ENCODE assay signal across 27 mouse cellular contexts in the genomic region with DNA sequence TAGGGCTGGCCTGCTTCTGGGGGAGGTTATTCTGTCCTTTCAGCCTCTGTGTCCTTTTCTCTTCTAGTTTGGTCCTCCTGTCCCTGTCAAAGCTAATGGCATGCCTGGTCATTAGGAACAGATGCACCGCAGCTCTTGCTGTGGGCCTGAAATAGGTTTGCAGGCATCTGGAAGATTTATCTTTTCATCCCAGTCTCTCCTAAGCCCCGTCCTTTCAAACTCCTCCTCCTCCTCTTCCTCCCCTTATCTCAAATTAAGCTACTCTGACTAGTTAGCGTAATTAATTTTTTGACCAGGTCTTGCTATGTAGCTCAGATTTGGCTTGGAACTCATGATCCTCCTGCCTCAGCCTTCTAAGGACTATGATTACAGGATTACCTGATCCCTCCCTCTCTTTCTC. TPM values are rescaled to one million over a fixed set of nuclear protein-coding genes. Genes with fewer than 3 reads are reported as not detected.
A peak's percentile ranks its signal among the peaks of the same experiment; 100 is the strongest.
DNase-seq lines count a peak whose midpoint lies in the region; ATAC-seq and TF ChIP-seq lines count a peak whose summit lies in the region.
"Had no signal": no experiment of that assay in that cellular context is flagged by ENCODE, and none has a peak within 500 bp of the region (broad histone marks: within the 10 kb centered on the region; RNA-seq: fewer than 3 reads in every experiment).

No protein-coding gene starts in this region.

- H3K27ac ChIP-seq in liver, embryonic 13.5 days: peak overlapping the region; percentile 93
- H3K27ac ChIP-seq in liver, postnatal 0 days (ENCODE audit: low read depth): no peak overlapping the region
- H3K27ac ChIP-seq: embryonic facial prominence, embryonic 15.5 days; forebrain, embryonic 13.5 days; heart, embryonic 13.5 days; hindbrain, embryonic 15.5 days had no signal

- peak; percentile 73 for ATAC-seq in erythroid progenitor cell, adult 5-6 weeks (replicated peaks; ENCODE audit: low FRiP score, poor library complexity, severe bottlenecking)
- peak; percentile 77 for ATAC-seq in liver, embryonic 13.5 days (ENCODE audit: low read depth)
- ATAC-seq in liver, postnatal 0 days: no peak
- no peak for ATAC-seq in cerebellum, adult (ENCODE audit: insufficient number of reproducible peaks, low FRiP score, low TSS enrichment)
- ATAC-seq: activated CD4-positive, CD25-positive, alpha-beta regulatory T cell, adult 4 months; forebrain, embryonic 13.5 days; forebrain, postnatal 0 days; Patski had no signal

- H3K27me3 ChIP-seq in liver, embryonic 13.5 days: no peaks in the 10 kb centered on the region
- H3K27me3 ChIP-seq in liver, postnatal 0 days (ENCODE audit: insufficient read depth, low read length): no peaks in the 10 kb centered on the region
- H3K27me3 ChIP-seq: embryonic facial prominence, embryonic 15.5 days; heart, embryonic 13.5 days; hindbrain, embryonic 15.5 days; Patski had no signal

- peak; percentile 46 for DNase-seq in c-Kit-negative CD71-positive TER-119-positive erythroid progenitor cells, embryonic 14.5 days (ENCODE audit: low read depth, low spot score)
- no peak for DNase-seq in liver, embryonic 13.5 days
- no peak for DNase-seq in liver, postnatal 0 days
- DNase-seq in heart, postnatal 36 days: no peak
- no peak for DNase-seq in urinary bladder, postnatal 36 days (ENCODE audit: low spot score in 2 of 2)
- DNase-seq in Muller cell, postnatal 12 days (ENCODE audit: inconsistent ontology term): no peak
- DNase-seq: adrenal gland, postnatal 14 days; cerebellum, adult 2 months; cerebellum, postnatal 14 days; embryo, embryonic 11 days; forebrain, postnatal 0 days; gastrocnemius, postnatal 36 days; heart, adult 11 months had no signal

- TF ChIP-seq EP300 in liver, postnatal 0 days (IDR thresholded peaks at IDR 0.05; ENCODE audit: low read depth): no peak

- no peaks in the 10 kb centered on the region for H3K9me3 ChIP-seq in liver, embryonic 13.5 days (replicated peaks)
- no peaks in the 10 kb centered on the region for H3K9me3 ChIP-seq in liver, postnatal 0 days (ENCODE audit: low read length)
- H3K9me3 ChIP-seq: embryonic facial prominence, embryonic 15.5 days; forebrain, embryonic 13.5 days; heart, embryonic 13.5 days; hindbrain, embryonic 15.5 days had no signal

- peaks cover 44% of the 10 kb centered on the region for H3K4me1 ChIP-seq in liver, embryonic 13.5 days (replicated peaks)
- H3K4me1 ChIP-seq in liver, postnatal 0 days (ENCODE audit: insufficient read depth): peaks cover 14% of the 10 kb centered on the region
- H3K4me1 ChIP-seq: embryonic facial prominence, embryonic 15.5 days; heart, embryonic 13.5 days; hindbrain, embryonic 15.5 days had no signal

- peak overlapping the region; percentile 32 for H3K4me3 ChIP-seq in liver, embryonic 13.5 days (replicated peaks)
- no peak overlapping the region for H3K4me3 ChIP-seq in liver, postnatal 0 days (ENCODE audit: low read depth, low read length)
- H3K4me3 ChIP-seq: embryonic facial prominence, embryonic 15.5 days; forebrain, embryonic 13.5 days; heart, embryonic 13.5 days; hindbrain, embryonic 15.5 days had no signal

- intact Hi-C loops in heart, postnatal 36 days (cut with DNase I): no loop called here

- WGBS in liver, embryonic 13.5 days (ENCODE audit: insufficient replicate concordance): 17% methylated on average over 3 of the region's 3 CpGs
- WGBS in liver, postnatal 0 days (ENCODE audit: insufficient replicate concordance): 56% methylated on average over 3 of the region's 3 CpGs

- H3K36me3 ChIP-seq in liver, embryonic 13.5 days: no peaks in the 10 kb centered on the region
- H3K36me3 ChIP-seq in liver, postnatal 0 days (replicated peaks; ENCODE audit: insufficient read depth, low read length): no peaks in the 10 kb centered on the region
- H3K36me3 ChIP-seq: embryonic facial prominence, embryonic 15.5 days; heart, embryonic 13.5 days; hindbrain, embryonic 15.5 days had no signal

- TF ChIP-seq CTCF in liver, postnatal 0 days (IDR thresholded peaks at IDR 0.05; ENCODE audit: low read depth): no peak

- H3K9ac ChIP-seq in liver, embryonic 13.5 days: peak overlapping the region; percentile 66
- no peak overlapping the region for H3K9ac ChIP-seq in liver, postnatal 0 days (replicated peaks)
- H3K9ac ChIP-seq: embryonic facial prominence, embryonic 15.5 days; forebrain, embryonic 13.5 days; forebrain, postnatal 0 days; heart, embryonic 13.5 days; hindbrain, embryonic 15.5 days had no signal

- H3K4me2 ChIP-seq in liver, embryonic 13.5 days: peak overlapping the region; percentile 65
- 0 out of 2 replicates have a peak overlapping the region, but pooled peaks have one; percentile 35 for H3K4me2 ChIP-seq in liver, postnatal 0 days (ENCODE audit: low read depth, low read length)
- H3K4me2 ChIP-seq: embryonic facial prominence, embryonic 15.5 days; forebrain, embryonic 13.5 days; heart, embryonic 13.5 days; hindbrain, embryonic 15.5 days had no signal

RNA-seq across cellular contexts. Expression of a gene that starts 9.6 kb away (rescaled TPM):
- total RNA-seq in erythroid progenitor cell, adult 5-6 weeks (2015; ENCODE audit: low replicate concordance): 8.8 and 12.6 TPM in 2 replicates
- total RNA-seq in erythroid progenitor cell, adult 5-6 weeks (2017; ENCODE audit: low replicate concordance): 24.8 and 48.5 TPM in 2 replicates
- 17.3 and 21.8 TPM in 2 replicates for polyA plus RNA-seq in liver, embryonic 13.5 days (2015; fragmentation: Nextera tagmentation; extraction: Ambion mirVana)
- polyA plus RNA-seq in liver, postnatal 0 days (2015; fragmentation: Nextera tagmentation; extraction: Ambion mirVana): 10.4 and 10.5 TPM in 2 replicates
- total RNA-seq in heart, postnatal 36 days (2021): 100 to 1,000 TPM; 256 to 280 TPM

RNA-seq across cellular contexts. Expression of a gene that starts 28.4 kb away (rescaled TPM):
- not detected in 2 replicates for total RNA-seq in erythroid progenitor cell, adult 5-6 weeks (2015; ENCODE audit: low replicate concordance)
- not detected in 2 replicates for total RNA-seq in erythroid progenitor cell, adult 5-6 weeks (2017; ENCODE audit: low replicate concordance)
- 0.24 TPM in 1 of 2 replicates, not detected in the other for polyA plus RNA-seq in liver, embryonic 13.5 days (2015; fragmentation: Nextera tagmentation; extraction: Ambion mirVana)
- polyA plus RNA-seq in liver, postnatal 0 days (2015; fragmentation: Nextera tagmentation; extraction: Ambion mirVana): not detected in 2 replicates
- not detected for total RNA-seq in heart, postnatal 36 days (2021)
- total RNA-seq: adrenal gland, adult 18-20 months; adrenal gland, postnatal 14 days; common myeloid progenitor, adult 5-6 weeks; gastrocnemius, adult 8-10 months; gastrocnemius, postnatal 36 days; hematopoietic stem cell, adult 5-6 weeks; MEL had no signal
- polyA plus RNA-seq: cerebellum, adult 2 months; heart, postnatal 0 days; Patski had no signal

RNA-seq across cellular contexts. Expression of a gene that starts 34.1 kb away (rescaled TPM):
- not detected in 2 replicates for total RNA-seq in erythroid progenitor cell, adult 5-6 weeks (2015; ENCODE audit: low replicate concordance)
- total RNA-seq in erythroid progenitor cell, adult 5-6 weeks (2017; ENCODE audit: low replicate concordance): not detected in 2 replicates
- polyA plus RNA-seq in liver, embryonic 13.5 days (2015; fragmentation: Nextera tagmentation; extraction: Ambion mirVana): 0.57 and 0.78 TPM in 2 replicates
- 0.12 and 0.31 TPM in 2 replicates for polyA plus RNA-seq in liver, postnatal 0 days (2015; fragmentation: Nextera tagmentation; extraction: Ambion mirVana)
- not detected for total RNA-seq in heart, postnatal 36 days (2021)
- total RNA-seq: adrenal gland, adult 18-20 months; adrenal gland, postnatal 14 days; forebrain, postnatal 0 days; gastrocnemius, adult 8-10 months; gastrocnemius, postnatal 36 days; hematopoietic stem cell, adult 5-6 weeks had no signal
- polyA plus RNA-seq: cerebellum, adult 2 months had no signal

Comparison
In these comparisons a context has a peak if more than half of its experiments do, and no peak if none do; other contexts are left out.
1. ATAC-seq: peak in erythroid progenitor cell, adult 5-6 weeks (single experiment) and liver, embryonic 13.5 days (single experiment); none in liver, postnatal 0 days (single experiment) and cerebellum, adult (single experiment).
2. RNA of a gene that starts 9.6 kb away (total RNA-seq): 256 to 280 TPM in heart, postnatal 36 days; 8.8 to 48.5 TPM in erythroid progenitor cell, adult 5-6 weeks; every median in the first group is over 4 times any median in the second.